Mouse (Mus musculus) heart, embryonic 15.5 days (tissue): ENCODE measurements around the gene Alkbh1. TPM values are rescaled to one million over a fixed set of nuclear protein-coding genes. Genes with fewer than 3 reads are reported as not detected.
"Not testable (repeated sequence)": the region's sequence is repeated elsewhere in the genome, so short reads cannot be mapped to it uniquely, and the experiment has no call there.

ENCODE experiments used
- ATAC-seq: fragments of 200-750 bp; cut with Nextera tagmentation; replicated peaks from 2 replicates; pipeline ENCODE4 v1.8.0; 2017; ENCODE audit warnings: low read depth, moderate TSS enrichment; ENCODE audit not compliant: insufficient number of reproducible peaks, insufficient read depth, low FRiP score
- H3K27ac ChIP-seq: fragments of 300-500 bp; sonication (generic); 2 replicates; pipeline ENCODE4 v1.5.1; 2015; ENCODE audit warnings: mild to moderate bottlenecking, inconsistent platforms
- H3K27me3 ChIP-seq: fragments of 300-500 bp; sonication (generic); 2 replicates; pipeline ENCODE4 v1.6.1; 2015; ENCODE audit warnings: inconsistent platforms
- H3K36me3 ChIP-seq: fragments of 300-500 bp; sonication (generic); 2 replicates; pipeline ENCODE4 v1.6.1; 2015; ENCODE audit warnings: mild to moderate bottlenecking, inconsistent platforms
- H3K4me1 ChIP-seq: fragments of 300-500 bp; sonication (generic); replicated peaks from 2 replicates; pipeline ENCODE4 v1.6.1; 2015; ENCODE audit warnings: inconsistent platforms
- H3K4me2 ChIP-seq: fragments of 300-500 bp; sonication (generic); 2 replicates; pipeline ENCODE4 v1.6.1; 2015; ENCODE audit warnings: inconsistent platforms, mild to moderate bottlenecking, moderate library complexity
- H3K4me3 ChIP-seq: fragments of 300-500 bp; sonication (generic); 2 replicates; pipeline ENCODE4 v1.5.1; 2015; ENCODE audit warnings: mild to moderate bottlenecking, inconsistent platforms
- H3K9ac ChIP-seq: fragments of 300-500 bp; sonication (generic); 2 replicates; pipeline ENCODE4 v1.6.1; 2015; ENCODE audit warnings: mild to moderate bottlenecking, inconsistent platforms
- H3K9me3 ChIP-seq: fragments of 300-500 bp; sonication (generic); replicated peaks from 2 replicates; pipeline ENCODE4 v1.6.1; 2016; ENCODE audit warnings: inconsistent platforms
- WGBS: fragments of 180-500 bp; shearing (Covaris S2); methylation state at CpG from one replicate; pipeline ENCODE4 v1.1.7; 2015; ENCODE audit warnings: mixed read lengths; 5-methylcytosine and 5-hydroxymethylcytosine counted together
- polyA plus RNA-seq: library from polyadenylated mRNA; unstranded; fragments of >200 nt; fragmentation: Nextera tagmentation; extraction: Ambion mirVana; gene quantifications from 2 replicates; pipeline ENCODE4 v1.2.1, GENCODE M21; 2015

Alkbh1 gene
- 33.4 and 35.6 TPM in 2 replicates for polyA plus RNA-seq

- ATAC-seq = peak; percentile 84
- peaks cover 17% of the 10 kb centered on the region for H3K4me1 ChIP-seq
- WGBS = under 1% methylated on average over 28 of the region's 28 CpGs
- no peaks in the 10 kb centered on the region for H3K9me3 ChIP-seq
- peak within 1 kb of the TSS; percentile 87 for H3K4me3 ChIP-seq
- H3K4me2 ChIP-seq = peak within 1 kb of the TSS; percentile 80
- peaks cover 49% of the 10 kb centered on the region for H3K36me3 ChIP-seq
- H3K9ac ChIP-seq = peak within 1 kb of the TSS; percentile 93
- H3K27ac ChIP-seq = peak within 1 kb of the TSS; percentile 88
- H3K27me3 ChIP-seq = no peaks in the 10 kb centered on the region
Observed at GRCm38 (mm10) chr12:87443700-87444122, at the start of gene Alkbh1, which contains the start of gene Slirp. Gene Alkbh1 (minus strand): TSS chr12:87444017. Gene Slirp (plus strand): TSS chr12:87443896.

GRCm38 (mm10) chr12:87488683-87489082 is 44.9 kb upstream of the Alkbh1 start:
- ATAC-seq = not testable (repeated sequence)
- WGBS = 40% methylated on average over 2 of the region's 2 CpGs

DNA sequence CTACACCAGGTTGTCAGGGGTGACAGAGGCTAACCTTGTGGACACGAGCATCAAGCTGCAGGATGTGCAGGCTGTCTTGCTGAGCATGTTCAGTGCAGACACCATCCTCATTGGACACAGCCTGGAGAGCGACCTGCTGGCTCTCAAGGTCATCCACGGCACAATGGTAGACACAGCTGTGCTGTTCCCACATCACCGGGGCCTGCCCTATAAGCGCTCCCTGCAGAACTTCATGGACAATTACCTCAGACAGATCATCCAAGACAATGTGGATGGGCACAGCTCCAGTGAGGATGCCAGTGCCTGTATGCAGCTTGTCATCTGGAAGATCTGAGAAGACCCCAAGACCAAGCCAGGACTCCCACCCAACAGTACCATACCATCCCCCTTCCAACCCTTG is 38.7 kb upstream of the Alkbh1 start:
- WGBS = 82% methylated on average over 5 of the region's 5 CpGs
- H3K4me3 ChIP-seq, H3K27me3 ChIP-seq, H3K27ac ChIP-seq, H3K9ac ChIP-seq, H3K4me1 ChIP-seq, ATAC-seq, H3K4me2 ChIP-seq, H3K9me3 ChIP-seq, H3K36me3 ChIP-seq: not testable (repeated sequence)

More at GRCm38 (mm10) chr12:87488683-87489082, 44.9 kb upstream of the Alkbh1 start:
- not testable (repeated sequence) for H3K9me3 ChIP-seq, H3K4me2 ChIP-seq, H3K36me3 ChIP-seq, H3K27me3 ChIP-seq, H3K27ac ChIP-seq, H3K4me1 ChIP-seq, H3K4me3 ChIP-seq, H3K9ac ChIP-seq

DNA sequence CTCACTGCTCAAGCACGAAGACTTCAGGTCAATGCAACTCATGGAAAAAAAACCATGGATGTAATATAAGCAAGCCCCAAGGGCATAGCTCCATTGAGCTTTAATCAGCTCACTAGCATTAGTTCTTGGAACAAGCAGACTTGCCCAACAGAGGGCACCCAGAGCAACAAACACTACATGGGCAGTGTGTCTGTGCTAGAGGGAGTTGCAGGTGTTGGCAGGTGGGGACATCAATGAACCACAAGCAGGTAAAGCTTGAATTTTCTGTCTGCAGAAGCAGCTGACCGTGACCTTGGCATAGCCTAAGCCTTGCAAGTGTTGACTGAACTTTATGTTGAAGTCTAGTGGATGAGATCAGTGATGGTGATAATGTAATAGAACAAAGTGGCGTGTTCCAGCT is 30.9 kb upstream of the Alkbh1 start:
- no peak overlapping the region for H3K9ac ChIP-seq
- ATAC-seq = no peak
- no peaks in the 10 kb centered on the region for H3K36me3 ChIP-seq
- 65% methylated on average over 3 of the region's 3 CpGs for WGBS
- no peak overlapping the region for H3K4me2 ChIP-seq
- H3K4me3 ChIP-seq = no peak overlapping the region
- H3K27me3 ChIP-seq = no peaks in the 10 kb centered on the region
- no peak overlapping the region for H3K27ac ChIP-seq
- H3K4me1 ChIP-seq = peaks cover 10% of the 10 kb centered on the region
- no peaks in the 10 kb centered on the region for H3K9me3 ChIP-seq

DNA sequence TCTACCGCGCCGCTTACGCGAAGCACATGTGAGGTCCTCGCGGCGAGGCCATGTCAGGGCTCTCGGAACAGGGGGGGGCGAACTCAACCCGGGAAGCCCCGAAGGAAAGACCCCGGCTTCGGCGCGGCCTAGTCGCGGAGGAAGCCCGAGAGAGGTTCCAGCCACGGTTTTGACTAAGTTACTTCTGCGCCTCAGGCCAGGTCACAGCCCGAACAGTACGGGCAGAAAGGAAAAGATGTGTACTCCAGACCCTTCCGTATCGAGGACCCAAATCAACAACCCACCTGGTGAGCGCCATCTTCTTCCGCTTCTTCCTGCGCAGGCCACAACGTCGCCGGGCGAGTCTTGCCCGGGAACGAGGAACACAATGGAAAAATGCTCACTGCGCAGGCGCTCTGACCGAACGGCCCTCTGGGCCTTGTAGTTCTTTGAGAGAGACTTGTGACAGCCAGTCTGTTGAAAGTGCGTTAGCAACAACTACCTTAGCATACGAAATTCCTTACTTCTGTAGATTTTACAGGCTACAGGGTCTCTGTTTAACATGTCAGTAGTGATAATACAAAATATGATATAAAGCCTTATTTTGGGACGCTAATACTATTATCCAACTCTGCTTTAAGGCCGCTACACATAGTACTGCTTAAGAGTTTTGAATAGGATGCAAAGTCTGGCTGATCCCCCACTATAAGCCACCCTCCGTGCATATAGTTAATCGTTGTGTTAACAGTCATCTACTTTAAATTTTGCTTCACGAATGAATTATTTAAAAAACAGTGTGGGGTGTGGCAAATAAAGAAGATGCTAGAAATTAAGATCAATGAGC is 28.4 kb upstream of the Alkbh1 start, which contains the start of gene Snw1:
TSS of gene Snw1 (minus strand) at position 311 of the 823 bp plus-strand sequence.
- Histone ChIP-seq H3K27ac (peak within 1 kb of the TSS; percentile 83), H3K36me3 (peaks cover 14% of the 10 kb centered on the region), H3K27me3 (no peaks in the 10 kb centered on the region), H3K4me2 (peak within 1 kb of the TSS; percentile 74), H3K9ac (peak within 1 kb of the TSS; percentile 89), H3K4me1 (peaks cover 10% of the 10 kb centered on the region), H3K9me3 (no peaks in the 10 kb centered on the region), H3K4me3 (peak within 1 kb of the TSS; percentile 77)
- peak; percentile 96 for ATAC-seq
- 3% methylated on average over 45 of the region's 45 CpGs for WGBS

GRCm38 (mm10) chr12:87471421-87471963 is 27.7 kb upstream of the Alkbh1 start:
- ATAC-seq = no peak
- Histone ChIP-seq H3K9me3 (no peaks in the 10 kb centered on the region), H3K9ac (peak overlapping the region; percentile 89), H3K4me3 (peak overlapping the region; percentile 77), H3K36me3 (peaks cover 16% of the 10 kb centered on the region), H3K4me1 (peaks cover 10% of the 10 kb centered on the region), H3K4me2 (peak overlapping the region; percentile 74), H3K27ac (peak overlapping the region; percentile 83), H3K27me3 (no peaks in the 10 kb centered on the region)
- WGBS = under 1% methylated on average over 19 of the region's 19 CpGs

- H3K4me1 ChIP-seq = peaks cover 10% of the 10 kb centered on the region
- peaks cover 21% of the 10 kb centered on the region for H3K36me3 ChIP-seq
- H3K9me3 ChIP-seq = no peaks in the 10 kb centered on the region
- H3K4me3 ChIP-seq = peak overlapping the region; percentile 77
- peak overlapping the region; percentile 74 for H3K4me2 ChIP-seq
- H3K9ac ChIP-seq = 0 out of 2 replicates have a peak overlapping the region, but pooled peaks have one; percentile 89
- H3K27ac ChIP-seq = no peak overlapping the region
- 55% methylated on average over 7 of the region's 7 CpGs for WGBS
- ATAC-seq = no peak
- no peaks in the 10 kb centered on the region for H3K27me3 ChIP-seq
Observed at GRCm38 (mm10) chr12:87470263-87471136, 26.7 kb upstream of the Alkbh1 start.

DNA sequence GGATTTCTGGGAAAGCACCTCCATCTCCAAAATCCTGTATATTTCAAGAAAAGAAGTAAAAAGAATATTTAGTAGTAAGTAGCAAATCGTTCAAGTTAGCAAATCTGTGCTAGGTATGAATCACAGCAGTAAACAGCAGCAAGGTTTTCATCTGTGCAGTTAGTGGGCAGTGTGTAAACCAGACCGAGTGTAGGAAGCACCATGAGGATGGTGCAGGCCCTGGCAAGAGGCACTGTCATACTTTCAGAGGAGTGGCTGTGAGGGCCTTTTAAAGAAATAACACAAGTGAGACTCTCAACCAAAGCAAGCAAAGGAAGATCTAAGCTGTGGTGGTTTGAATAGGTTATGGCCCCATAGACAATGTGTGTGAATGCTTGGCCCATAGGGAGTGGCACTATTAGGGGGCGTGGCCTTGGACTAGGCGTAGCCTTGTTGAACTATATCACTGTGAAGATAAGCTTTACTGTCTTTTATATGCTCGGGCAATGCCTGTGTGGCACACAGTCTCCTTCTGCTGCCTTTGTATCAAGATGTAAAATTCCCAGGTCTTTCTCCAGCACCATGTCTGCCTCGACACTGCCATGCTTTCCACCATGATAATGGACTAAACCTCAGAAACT is 21.0 kb upstream of the Alkbh1 start:
- Histone ChIP-seq H3K27ac (no peak overlapping the region), H3K4me1 (no peaks in the 10 kb centered on the region), H3K9me3 (no peaks in the 10 kb centered on the region), H3K9ac (no peak overlapping the region), H3K4me3 (no peak overlapping the region), H3K36me3 (peaks cover 72% of the 10 kb centered on the region), H3K4me2 (no peak overlapping the region), H3K27me3 (no peaks in the 10 kb centered on the region)
- ATAC-seq = no peak
- WGBS = 79% methylated on average over 6 of the region's 6 CpGs

GRCm38 (mm10) chr12:87449456-87449855 is 5.6 kb upstream of the Alkbh1 start:
- no peak for ATAC-seq
- Histone ChIP-seq H3K36me3 (peaks cover 79% of the 10 kb centered on the region), H3K4me1 (peaks cover 5% of the 10 kb centered on the region; the same call in 1 of the 2 replicates), H3K27me3 (no peaks in the 10 kb centered on the region), H3K9ac (no peak overlapping the region), H3K9me3 (no peaks in the 10 kb centered on the region), H3K27ac (no peak overlapping the region), H3K4me2 (no peak overlapping the region), H3K4me3 (no peak overlapping the region)
- 87% methylated on average over 9 of the region's 9 CpGs for WGBS

- 0 out of 2 replicates have a peak overlapping the region, but pooled peaks have one; percentile 93 for H3K9ac ChIP-seq
- H3K27me3 ChIP-seq = no peaks in the 10 kb centered on the region
- H3K4me2 ChIP-seq = peak overlapping the region; percentile 80
- peaks cover 48% of the 10 kb centered on the region for H3K36me3 ChIP-seq
- no peak overlapping the region for H3K27ac ChIP-seq
- WGBS = 2% methylated on average over 16 of the region's 16 CpGs
- H3K9me3 ChIP-seq = no peaks in the 10 kb centered on the region
- peaks cover 17% of the 10 kb centered on the region for H3K4me1 ChIP-seq
- peak overlapping the region; percentile 87 for H3K4me3 ChIP-seq
- ATAC-seq = no peak
Observed at GRCm38 (mm10) chr12:87444211-87444610, 394 bp upstream of the Alkbh1 start.
